Mouse (Mus musculus) lung, adult 18-20 months (tissue): ENCODE measurements around the gene Wipf1.
"Not testable (repeated sequence)": the region's sequence is repeated elsewhere in the genome, so short reads cannot be mapped to it uniquely, and the experiment has no call there.

Experiments used
- DNase-seq, 2 experiments: peaks; one replicate each; pipeline ENCODE4 v3.0.0; 2022; ENCODE audit warnings: mixed read lengths in 2 of 2

Wipf1 gene

DNA sequence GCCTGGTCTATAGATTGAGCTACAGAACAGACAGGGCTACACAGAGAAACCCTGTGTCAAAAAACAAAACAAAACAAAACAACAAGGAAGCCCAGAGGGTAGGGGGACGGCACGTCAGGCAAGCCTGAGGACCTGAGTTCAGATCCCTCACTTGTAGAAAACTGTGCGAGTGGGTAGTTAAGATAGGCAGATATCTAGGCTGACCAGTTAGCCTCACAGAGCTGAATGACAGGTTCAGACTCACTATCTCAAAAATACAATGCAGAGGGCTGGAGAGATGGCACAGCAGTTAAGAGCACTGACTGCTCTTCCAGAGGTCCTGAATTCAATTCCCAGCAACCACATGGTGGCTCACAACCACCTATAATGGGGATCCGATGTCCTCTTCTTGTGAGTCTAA, 23.2 kb downstream of the Wipf1 start:
- not testable (repeated sequence) for DNase-seq

DNA sequence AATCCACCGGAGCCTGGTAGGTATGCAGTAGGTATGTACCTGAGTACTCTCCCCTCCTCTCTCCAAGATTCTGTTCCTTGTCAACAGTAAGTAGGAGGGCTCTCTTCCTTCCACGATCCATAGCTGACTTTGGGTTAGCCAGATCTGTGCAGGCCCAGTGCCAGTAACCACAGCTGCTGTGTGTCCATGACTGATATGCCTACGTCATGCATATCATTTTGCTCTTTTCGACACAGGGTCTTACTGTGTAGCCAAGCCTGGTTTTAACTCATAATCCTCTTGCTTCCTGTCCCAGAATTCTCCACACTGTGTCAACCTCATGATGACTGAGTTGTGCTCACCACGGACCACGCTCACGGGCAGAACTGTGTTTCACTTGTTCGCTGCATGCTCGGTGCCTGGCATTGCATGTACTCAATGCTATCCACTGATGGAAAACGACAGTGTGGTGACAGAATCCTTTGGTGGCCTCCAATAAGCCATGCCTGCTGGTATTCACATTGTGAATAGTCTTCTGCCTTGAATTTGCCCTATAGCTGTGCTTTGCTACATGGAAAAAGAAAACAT, 26.6 kb downstream of the Wipf1 start:
- DNase-seq: no peak

DNA sequence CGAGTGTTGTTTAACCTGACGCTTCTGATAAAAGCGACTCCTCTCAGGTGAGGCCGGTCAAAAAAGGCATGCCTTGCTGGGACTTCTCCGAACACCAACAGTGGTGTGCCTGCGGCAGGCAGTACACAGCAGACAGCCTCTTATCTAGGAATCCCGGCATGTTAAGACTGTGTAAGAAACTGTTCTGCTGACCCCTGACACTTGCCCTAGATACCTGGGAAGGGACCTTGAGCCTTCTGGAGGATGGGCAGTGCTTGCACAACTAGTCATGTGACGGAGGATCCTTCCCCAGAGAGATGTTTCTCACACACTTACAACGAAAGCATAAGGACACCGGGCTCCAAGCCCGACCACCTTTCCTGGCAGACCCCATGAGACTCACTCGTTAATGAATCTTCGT, 28.7 kb downstream of the Wipf1 start:
- DNase-seq: no peak

DNA sequence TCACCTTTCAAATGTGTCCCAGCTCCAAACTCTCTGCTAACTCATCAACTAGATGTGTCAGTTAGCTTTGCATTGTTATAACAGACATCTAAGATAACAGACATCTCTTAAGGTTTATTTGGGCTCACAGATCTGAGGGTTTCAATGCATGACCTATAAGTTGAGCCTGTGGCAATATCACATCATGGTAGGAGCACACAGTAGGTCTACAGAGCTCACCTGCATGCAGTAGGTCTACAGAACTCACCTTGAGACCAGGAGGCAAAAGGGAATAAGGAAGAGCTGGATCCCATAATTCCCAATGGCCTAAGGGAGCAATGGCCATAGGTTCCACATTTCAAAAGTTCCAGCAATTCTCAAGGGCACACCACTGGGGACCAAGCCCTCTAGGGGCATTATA, 31.2 kb downstream of the Wipf1 start:
- no peak for DNase-seq

DNA sequence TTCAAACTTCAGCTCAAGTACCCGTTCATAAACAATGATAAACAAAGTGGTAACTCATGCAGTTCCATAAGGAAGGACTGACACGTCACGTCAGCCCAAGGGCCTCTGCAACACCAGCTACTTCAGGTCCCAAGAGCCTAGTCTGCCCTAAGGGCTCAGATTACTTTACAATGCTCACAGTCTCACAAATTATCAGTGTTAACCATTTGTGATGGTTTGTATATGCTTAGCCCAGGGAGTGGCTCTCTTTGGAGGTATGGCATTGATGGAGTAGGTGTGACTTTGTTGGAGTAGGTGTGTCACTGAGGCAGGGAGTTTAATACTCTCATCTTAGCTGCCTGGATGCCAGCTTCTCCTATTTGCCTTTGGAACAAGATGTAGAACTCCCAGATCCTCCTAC, 32.0 kb downstream of the Wipf1 start:
- DNase-seq: no peak

DNA sequence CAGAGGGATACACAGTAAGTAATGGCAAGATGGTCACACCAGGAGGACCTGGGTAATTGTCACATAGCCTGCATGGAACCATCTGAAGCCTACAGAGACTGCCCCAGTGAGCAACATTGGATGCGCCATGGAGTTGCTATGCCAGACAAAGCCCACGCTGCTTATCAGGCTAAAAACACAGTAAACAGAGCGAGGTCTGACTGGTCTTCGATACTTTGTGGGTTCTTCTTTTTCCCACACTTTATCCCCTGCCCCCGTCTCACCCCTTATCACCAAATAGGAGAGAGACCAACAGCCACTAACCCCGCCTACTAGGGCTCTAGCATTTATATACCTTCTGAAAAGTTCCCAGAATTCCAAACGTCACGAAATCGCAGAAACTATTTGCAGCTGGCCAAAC, 32.6 kb downstream of the Wipf1 start:
- DNase-seq: no peak

DNA sequence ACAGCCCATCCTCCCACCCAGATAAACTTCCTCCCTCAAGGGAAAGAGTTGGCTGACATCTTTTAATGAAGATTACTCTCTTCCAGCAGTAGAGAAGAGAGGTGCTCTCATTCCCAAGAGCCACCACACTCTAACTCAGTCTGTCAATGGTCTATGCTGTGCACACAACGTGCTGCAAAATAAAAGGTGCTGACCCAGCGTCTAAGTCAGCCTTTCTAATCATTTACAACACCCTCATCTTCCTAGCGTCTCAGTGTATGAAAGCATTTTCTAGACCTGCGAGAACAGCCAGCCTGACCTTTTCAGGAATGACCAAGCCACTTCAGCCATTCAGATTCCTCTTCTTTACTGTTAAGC, 33.2 kb downstream of the Wipf1 start:
- no peak for DNase-seq

DNA sequence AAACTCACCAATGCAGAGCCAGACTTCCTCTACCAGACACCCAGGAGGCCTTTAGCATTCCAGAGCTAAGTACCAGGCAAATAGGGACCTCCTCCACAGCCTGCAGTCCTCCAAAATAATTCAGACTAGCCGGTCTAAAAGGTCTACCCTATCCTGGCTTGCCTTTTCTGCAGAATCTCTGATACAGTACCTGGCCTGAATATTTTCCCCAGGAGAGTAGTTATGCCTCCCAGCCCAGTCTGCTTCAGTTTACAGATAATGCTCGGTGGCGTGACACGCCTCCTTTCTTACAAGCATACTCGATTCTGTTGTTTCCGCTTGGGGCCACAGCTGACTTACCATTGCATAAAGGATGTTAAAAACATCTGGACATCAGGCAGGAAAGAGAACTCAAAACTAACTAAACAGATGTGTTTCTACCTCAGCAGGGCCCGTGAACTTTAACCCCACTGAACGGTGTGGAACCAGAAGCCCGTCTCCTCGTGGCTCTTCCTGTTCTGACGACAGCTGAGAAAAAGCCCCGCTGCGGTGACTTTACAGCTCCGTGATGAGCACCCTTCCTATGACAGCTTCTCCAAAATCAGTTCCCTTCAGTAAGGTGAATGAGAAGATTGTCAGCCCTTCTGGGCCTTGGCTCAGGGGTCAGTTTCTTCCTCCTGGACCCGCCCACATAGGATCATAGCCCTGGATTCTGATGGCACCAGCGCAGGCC, 33.8 kb downstream of the Wipf1 start:
- DNase-seq: peak; percentile 40 to 46

DNA sequence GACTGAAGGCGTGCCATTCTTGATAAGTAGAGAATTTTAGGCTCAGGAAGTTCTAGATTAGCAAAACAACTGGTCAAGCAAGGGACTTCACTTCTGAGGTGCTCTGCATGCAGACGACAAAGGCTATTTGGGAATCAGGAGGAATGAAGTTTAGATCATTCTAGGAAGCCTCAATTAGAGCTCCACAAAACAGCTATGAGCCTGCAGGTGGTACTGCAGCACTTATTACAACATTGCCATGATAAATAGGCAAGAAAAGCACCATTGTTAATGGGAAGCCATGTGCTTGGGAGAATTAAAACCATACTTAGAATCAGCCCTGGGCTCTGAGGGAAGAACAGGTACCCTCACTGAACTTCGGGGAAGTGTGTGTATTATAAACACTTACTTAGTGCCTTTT, 36.0 kb downstream of the Wipf1 start:
- DNase-seq: no peak

DNA sequence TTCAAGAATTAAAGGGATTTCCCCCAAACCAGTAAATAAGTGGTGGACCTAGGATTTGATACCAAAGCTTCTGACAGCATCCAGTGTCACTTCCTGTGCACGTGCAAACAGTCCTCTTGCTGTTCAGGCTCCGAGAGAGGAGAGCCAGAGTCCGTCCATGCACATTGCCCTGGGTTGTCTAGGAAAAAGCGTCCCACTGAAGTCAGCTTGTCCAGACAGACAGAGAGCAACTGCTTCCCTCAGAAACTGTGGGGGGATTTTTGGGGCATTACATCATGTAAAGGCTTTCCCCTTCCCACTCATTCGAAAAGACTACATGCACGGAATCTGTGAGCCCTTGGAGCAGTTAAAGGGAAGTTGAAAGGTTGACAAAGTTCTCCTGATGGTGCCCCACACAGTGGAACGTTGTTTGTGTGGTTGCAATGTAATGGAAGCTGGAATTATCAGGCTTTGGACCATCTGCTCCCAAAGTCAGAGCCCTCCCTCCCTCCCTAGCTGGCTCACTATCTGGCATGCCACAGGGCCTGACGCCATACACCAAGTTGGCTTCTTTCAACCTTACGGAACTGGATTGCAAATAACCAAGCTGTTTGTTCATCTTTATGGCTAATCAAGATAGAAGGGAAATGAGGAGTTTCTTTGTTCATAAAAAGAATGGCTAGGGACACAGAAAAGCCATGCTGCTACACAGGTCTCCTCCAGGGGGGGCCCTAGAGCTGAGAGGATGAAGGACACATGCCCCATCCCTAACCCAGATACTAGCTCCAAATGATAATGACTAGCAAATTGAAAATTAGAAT, 37.9 kb downstream of the Wipf1 start:
- peak; percentile 46 to 58 for DNase-seq

DNA sequence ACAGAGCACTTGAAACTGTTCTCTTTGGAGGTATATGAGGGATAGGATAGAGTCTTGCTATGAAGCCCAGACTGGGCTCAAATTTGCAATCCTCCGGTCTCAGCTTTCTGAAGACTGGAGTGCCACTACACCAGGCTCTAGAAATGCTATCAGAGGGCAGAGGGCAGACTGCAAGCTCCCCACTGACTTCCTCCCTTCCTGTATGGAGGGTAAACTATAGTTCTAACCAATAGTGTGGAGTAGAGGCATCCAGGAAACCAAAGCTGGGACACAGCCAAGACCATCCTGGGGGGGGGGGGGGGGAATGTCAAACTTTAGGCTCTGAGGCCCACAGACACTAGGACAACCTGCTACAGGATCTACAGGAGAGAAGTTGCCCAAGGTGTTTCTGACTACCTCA, 39.1 kb downstream of the Wipf1 start:
- no peak for DNase-seq

DNA sequence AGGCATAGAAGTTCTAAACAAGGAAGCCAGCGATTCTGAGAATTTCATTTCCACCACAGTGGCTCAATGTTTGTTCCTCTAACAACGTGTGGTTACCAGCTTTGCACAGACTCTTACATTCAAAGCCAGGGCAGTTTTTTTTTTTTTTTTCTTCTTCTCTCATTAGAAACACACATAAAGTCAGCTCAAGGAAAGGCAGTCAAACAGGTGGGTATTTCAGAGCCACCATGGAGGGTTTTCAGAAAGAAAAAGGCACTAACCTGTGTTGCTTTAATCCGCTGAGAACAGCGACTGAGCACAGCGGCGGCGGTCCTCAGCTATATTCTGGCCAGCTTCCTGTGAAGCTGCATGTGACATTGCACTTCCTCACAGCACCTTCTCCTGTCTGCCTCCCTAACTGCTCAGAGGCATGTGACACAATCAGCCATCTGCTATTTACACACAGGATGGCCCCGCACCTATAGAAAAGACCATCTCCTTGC, 43.4 kb downstream of the Wipf1 start:
- DNase-seq: peak; percentile 44 to 49

DNA sequence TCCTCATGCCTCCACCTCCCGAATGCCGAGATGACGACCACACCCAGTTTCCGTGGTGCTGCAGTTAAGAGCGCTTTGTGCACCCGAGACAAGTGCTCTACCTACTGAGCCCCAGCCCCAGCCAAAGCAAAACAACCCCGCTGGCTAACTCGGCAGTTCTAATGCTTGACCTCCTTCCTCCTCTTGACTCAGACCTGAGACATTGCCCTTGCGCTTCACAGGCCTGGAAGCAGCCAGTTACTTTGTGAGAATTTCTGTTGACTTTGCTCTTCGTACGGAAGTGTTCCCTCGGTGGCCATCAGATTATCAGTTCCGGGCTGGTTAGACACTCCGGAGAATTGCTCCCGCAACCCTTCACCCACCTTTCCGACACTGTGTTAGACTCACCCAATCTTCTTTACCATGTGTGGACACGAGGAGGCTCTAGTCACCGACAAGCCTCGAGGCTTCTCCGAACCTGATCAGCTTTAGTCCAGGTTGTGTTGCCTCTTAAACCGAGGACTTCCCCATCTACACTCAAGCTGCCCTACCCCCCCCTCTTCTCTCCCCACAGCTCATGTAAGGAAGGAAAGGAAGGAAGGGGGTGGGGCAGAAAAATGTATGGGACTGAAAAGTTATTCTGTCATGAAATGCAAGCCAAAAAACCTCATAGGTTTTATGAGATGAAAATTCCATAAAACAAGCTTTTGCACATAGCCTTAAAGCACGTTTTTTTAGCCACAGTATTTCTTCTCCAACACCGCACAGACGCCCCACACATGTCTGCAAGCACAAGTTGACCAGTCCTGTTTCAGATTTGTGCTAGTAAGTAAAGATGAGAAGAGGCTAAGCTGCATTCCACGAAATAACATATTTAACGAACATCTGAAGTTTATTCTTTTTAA, 44.1 kb downstream of the Wipf1 start:
- DNase-seq: peak; percentile 37 to 42

DNA sequence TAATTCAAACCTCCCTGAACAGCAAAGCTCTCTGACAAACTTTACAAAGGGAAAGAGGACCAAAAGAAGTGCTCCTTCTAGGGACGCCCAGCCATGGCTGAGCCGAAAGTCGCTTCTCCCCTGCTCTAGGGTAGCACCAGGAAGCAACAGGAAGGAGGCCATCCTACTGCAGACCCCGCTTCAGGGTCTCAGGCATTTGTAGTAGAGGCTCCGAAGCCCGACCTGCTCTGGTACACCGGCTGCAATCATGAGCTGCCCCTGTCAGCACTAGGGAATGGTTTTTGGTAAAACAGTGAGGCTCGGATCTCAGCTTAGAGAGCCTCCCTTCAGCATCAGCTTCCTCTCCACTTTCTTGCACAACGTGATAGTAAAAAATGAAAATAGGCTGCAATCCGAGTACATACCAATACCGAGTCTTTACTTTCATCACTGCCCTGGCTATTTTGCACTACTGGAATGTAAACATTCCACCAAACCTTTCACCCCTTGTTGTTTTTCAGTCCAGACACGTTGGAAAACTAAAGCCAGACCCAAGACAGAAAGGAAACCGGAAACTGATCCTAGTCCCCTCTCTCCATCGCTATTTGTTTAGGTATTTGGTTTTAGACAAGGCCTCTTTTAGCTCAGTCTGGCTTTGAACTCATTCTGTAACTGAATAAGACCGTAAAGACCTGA, 44.8 kb downstream of the Wipf1 start:
- peak in 1 of 2 experiments; percentile 29 for DNase-seq

DNA sequence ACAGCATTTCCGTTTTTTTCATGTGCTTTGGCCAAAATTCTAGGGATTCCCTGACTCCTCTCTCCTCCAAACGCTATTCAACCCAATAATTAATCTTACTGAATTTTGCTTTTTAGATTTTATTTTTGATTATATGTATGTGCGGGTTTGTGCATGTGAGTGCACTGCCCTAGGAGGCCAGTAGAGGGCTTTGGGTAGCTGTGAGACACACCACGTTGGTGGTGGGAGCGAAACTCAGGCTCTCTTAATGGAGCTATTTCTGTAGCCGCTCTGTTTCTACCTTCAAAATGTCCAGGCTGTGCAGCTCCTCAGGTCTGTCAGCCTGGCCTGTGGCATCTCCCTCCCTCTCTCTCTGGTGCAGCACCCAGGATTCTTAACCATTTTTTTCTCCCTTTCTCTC, 50.7 kb downstream of the Wipf1 start:
- no peak for DNase-seq

DNA sequence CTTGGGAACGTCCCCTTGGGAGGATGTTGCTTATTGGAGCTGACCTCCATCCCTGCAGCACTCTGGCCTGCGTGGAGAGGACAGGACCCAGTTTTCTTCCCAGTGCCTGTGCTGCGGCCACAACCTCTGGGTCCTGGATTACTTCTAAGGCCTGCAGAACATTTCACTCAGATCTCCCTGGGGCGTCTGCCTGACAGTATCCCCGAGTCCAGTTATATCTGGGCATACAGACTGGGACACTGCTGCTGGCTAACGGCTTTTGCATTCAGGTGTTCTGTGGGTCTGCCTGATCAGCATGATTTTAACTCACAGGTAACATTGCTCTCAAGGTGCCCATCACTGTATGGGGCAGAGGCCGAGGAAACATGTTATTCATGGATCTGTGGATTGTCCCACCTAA, 52.0 kb downstream of the Wipf1 start:
- no peak for DNase-seq

DNA sequence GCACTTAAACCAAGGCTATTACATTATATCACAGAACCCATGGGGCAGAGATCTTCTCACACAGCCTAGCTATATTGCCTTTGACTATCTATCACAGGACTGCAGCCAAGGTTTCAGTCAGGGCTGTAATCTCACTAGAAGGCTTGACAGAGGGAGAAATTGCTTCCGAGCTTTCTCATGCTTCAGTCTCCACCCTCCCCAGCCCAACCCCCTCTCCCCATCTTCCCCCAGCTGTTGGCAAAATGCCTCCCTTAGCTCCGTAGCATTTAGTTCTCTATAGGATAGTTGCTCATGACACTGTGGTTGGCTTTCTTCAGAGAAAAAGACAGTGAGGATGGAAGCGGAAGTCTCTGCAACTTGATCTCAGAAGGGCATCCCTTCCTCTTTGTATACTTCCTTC, 54.0 kb downstream of the Wipf1 start:
- DNase-seq: peak in 1 of 2 experiments; percentile 25

DNA sequence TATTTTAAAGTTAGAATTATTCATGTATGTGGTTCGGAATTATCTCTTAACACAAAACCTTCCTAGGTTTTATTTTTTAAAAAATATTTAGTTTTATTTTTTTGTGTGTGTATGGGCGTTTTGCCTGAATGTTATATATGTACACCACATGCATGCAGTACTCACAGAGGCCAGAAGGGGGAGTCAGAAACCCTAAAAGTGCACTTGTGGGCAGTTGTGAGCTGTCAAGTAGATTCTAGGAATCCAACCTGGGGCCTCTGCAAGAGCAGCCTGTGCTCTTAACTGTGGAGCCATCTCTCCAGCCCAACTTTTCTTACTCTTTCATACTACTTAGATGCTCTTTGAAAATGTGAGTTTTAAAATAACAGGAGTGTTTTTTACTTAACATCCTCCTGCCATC, 57.4 kb downstream of the Wipf1 start:
- DNase-seq: no peak

DNA sequence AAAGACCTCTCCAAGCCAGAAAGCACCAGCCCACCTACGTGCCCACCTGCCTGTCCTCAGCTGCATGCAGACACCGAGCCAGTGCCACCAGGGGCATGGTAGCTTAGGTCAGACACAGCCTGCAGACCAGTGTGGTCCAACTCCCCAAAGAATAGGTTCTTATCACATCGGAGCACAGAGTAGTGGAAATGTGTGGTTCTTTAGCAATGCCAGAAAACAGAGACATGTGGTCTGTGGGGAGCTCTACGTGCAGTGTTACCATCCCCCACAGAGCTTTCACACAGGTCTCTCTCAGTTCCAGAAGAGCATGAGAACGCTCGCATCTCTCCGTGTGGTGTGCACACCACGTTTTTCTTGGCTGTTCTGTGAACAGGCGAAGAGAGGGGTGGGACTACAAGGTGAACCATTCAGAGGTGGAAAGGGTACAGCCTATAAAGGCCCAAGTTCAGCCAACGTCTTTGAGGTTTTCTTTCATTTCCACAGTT, 59.3 kb downstream of the Wipf1 start:
- no peak for DNase-seq

DNA sequence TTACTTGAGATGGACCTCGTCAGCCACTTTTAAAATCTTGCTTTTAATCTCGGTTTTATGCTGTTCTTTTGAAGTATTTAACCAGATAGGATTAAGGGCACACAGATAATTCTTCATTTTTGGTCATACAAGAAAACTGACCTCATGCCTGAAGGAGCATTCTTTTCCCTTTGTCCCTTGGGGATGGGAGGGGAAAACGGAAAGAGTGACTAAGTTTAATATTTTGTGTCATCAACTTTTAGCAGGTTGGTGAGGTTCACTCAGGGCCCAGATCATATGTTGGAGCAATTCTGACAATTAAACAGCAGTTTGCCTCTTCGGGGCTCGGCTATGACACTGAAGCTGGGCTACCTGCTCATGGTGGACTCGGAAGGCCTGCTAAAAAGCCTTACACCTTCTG, 60.0 kb downstream of the Wipf1 start:
- no peak for DNase-seq

DNA sequence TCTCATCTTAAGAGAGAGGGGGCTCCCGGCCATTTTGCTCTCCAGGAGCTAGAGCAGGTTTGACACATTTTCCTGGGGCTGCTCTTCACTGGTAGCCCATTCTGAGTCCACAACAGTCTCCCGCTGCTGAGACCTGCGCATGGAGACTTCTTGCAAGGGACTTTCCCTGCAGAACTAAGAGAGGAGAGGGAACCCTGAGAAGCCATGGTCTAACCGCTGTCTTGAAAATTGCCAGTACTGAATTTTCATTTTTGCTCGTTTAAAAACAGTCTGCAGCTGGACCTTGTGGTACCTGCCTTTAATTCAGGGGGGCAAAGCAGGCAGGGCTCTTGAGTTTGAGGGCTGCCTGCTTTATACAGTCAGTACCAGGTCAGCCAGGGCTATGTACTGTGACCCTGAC, 60.5 kb downstream of the Wipf1 start:
- no peak for DNase-seq
